Mouse (Mus musculus): ENCODE data around the gene Ppfibp1.

The Ppfibp1 gene

GRCm38 (mm10) chr6:147042291-147043290 lies 154.3 kb downstream of the Ppfibp1 start, which contains the start of gene Mrps35:
Mrps35 (plus strand) TSS chr6:147042764.
- DNase-seq (ENCODE audit: low spot score in 2 of 2) = peak; percentile 56 to 87

GRCm38 (mm10) chr6:147043633-147044032 lies 155.3 kb downstream of the Ppfibp1 start:
- DNase-seq (ENCODE audit: low spot score in 2 of 2) = no peak

DNA sequence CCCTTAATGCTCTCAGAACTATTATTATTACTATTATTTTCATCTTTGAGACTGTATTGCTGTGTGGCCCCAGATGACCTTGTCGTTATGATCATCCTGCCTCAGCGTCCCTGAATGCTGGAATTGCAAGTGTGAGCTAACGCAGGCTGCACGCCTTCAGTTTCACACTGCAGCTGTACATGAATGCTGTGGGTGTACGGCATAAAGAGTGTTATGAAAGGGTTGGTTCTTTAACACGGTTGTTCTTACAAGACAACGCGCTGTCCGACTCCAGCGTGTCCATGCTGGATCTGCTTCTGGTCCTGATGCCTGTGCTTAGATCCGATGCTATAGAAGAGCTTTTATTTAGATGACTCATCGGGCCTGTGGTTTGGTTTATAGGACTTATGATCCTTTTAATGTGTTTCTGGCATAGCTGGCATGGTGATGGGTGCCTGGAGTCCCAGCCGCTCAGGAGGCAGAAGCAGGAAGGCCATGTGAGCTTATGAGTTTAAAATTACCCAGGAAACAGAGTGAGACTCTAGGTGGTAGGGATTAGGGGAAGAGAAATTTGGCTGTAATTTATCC lies 161.0 kb downstream of the Ppfibp1 start:
- DNase-seq (ENCODE audit: low spot score in 2 of 2) = peak in 1 of 2 experiments; percentile 30

GRCm38 (mm10) chr6:147051666-147052065 lies 163.4 kb downstream of the Ppfibp1 start:
- DNase-seq (ENCODE audit: low spot score in 2 of 2) = no peak

DNA sequence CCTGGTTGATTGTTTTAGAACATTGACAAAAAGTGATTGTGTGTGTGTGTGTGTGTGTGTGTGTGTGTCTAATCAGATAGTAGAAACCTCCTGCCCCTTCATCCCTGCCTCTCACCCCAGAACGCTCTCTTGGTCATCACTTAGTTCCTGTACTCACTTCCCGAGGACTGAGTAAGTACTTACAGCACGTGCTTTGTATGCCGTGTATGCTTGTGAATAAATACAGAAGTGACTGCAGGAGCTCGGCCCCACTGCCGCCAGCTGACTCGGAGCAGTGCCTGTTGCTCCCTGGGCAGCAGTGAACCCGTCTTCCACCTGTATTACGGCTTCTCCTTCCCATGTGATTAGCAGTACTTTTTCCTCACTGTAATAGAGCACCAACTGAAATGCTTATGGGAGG lies 164.2 kb downstream of the Ppfibp1 start:
- DNase-seq (ENCODE audit: low spot score in 2 of 2) = no peak

DNA sequence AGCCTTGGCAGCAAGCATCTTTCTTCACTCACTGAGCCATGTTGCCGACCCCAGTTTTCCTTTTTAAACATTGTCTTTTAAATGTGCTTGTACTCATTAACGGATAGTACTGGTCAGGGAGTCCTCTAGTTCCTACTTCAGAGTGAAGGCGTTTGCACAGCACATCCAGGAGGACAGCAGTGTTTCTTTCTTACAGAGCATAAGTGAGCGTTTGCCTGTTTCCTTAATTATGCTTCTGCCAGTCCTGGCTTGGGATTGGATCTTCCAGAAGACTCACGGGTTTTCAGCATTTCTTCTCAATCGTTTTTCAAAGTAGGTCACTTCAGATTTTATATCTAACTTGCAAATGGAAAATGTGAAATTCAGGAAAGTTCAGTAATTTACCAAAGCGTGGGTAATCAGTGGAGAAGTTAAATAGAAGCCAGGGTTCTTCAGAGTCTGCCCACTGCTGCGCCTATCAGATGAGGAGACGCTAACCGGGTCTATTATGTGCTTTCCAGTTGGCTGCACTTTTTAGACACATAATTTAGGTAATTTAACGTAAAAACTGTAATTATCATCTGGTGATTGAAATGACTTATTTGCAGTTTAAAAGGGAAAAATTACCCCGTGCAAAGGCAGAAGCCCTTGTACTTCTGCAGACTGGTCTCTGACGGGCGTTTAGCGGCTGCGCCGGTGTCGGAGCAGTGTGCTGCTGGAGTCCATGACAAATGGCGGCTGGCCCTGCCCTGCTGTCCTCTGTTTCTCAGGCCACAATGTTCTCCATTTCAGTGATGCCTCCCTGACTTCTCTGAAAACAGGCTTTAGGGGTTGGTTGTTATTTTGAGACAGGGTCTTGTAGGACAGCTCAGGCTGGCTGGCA lies 165.7 kb downstream of the Ppfibp1 start:
- peak in 1 of 2 experiments; percentile 33 for DNase-seq (ENCODE audit: low spot score in 2 of 2)

DNA sequence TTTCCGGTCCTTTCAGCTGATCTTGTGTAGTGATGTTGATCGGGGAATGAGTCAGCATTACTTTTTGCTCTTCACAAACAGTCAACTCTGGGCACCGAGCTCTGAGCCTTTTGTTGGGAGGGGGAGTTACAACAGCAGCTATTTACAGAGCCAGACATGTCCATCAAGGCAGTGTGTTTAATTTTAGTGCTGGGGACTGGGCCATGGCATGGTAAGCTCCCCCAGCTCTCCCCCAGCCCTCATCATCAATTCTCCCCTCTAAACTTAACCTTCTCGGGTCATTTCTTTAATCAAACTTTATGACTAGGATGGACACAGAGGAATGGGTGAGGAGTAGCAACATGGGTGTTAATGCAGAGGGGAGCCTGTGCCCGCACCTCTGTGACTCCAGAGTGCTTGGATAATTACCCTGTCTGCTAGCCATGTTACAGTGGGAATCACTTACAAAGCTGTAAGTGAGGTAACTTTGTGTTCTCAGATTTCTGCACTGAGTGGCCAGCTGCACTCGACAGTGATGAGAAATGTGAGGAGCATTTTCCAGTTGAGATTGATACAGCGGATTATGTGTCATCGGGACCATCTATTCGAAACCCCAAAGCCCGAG lies 167.2 kb downstream of the Ppfibp1 start:
- no peak for DNase-seq (ENCODE audit: low spot score in 2 of 2)

DNA sequence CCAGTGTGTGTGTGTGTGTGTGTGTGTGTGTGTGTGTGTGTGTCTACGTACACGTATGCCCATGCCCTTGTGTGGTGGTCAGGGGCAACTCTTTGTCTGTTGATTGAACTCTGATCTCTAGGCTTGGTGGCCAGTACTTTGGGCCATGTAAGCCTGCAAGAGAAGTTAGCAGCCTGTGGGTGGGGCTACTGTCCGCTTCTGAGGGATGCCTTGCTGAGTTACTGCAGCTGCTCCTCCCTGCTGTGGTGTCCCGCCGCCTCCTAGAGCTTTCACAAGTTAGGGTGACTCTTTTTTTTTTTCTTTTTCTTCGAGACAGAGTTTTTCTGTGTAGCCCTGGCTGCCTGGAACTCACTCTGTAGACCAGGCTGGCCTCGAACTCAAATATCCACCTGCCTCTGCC lies 171.0 kb downstream of the Ppfibp1 start:
- DNase-seq (ENCODE audit: low spot score in 2 of 2) = no peak

- DNase-seq (ENCODE audit: low spot score in 2 of 2) = no peak
These were observed 173.3 kb downstream of the Ppfibp1 start for GRCm38 (mm10) chr6:147061630-147062029.

- DNase-seq (ENCODE audit: low spot score in 2 of 2) = no peak
These were observed 173.7 kb downstream of the Ppfibp1 start for GRCm38 (mm10) chr6:147062034-147062433.

DNA sequence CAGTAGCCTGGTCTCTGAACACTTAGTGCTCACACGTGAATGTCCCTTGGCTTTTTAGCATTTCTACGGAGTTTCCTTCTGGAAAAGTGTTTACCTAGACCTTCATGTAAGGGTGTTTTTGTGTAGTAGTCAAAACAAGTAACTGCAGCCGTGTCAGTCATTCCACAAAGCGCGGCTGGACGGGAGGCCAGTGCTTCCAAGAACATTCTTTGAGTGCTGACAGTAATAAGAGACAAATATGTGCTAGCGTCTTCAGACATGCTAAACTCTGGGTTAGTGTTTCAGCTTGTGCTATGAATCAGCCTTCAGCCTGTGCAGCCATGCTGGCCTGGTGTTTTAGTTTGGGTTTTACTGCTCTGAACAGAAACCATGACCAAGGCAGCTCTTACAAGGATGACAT lies 174.4 kb downstream of the Ppfibp1 start:
- DNase-seq (ENCODE audit: low spot score in 2 of 2) = no peak

DNA sequence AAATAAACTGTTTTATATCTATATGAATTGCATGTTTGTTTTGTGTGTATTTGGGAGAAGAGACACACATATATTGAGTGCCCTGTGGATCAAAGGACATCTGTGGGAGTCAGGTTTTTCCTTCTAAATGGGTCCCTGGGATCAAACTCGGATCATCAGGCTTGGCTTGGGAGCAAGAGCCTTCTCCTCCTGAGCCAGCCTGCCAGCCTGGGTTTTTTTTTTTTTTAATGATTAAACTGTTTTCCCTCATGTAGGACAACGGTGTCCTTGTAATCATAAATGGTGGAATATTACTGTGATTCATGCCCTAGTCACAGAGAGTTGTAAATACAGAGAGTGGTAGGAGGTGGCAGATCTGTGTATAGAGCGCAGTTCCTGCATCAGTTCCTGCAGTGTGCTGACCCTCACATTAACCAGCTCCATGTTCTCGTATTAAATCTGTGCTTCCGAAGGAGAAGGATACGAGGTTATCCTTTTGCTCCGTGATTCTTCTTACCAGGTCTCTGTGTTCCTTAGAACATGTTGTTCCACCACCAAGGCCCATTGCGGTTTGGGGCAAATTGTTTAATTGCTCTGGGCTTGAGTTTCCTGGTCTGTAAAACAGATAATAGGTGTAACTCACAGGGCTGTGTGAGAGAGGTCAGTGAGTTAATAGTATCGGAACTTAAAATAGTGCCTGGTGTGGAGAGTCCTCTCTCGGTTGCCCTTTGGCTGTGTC lies 176.1 kb downstream of the Ppfibp1 start:
- DNase-seq (ENCODE audit: low spot score in 2 of 2) = no peak

GRCm38 (mm10) chr6:147064944-147065261 lies 176.6 kb downstream of the Ppfibp1 start:
- DNase-seq (ENCODE audit: low spot score in 2 of 2) = no peak

DNA sequence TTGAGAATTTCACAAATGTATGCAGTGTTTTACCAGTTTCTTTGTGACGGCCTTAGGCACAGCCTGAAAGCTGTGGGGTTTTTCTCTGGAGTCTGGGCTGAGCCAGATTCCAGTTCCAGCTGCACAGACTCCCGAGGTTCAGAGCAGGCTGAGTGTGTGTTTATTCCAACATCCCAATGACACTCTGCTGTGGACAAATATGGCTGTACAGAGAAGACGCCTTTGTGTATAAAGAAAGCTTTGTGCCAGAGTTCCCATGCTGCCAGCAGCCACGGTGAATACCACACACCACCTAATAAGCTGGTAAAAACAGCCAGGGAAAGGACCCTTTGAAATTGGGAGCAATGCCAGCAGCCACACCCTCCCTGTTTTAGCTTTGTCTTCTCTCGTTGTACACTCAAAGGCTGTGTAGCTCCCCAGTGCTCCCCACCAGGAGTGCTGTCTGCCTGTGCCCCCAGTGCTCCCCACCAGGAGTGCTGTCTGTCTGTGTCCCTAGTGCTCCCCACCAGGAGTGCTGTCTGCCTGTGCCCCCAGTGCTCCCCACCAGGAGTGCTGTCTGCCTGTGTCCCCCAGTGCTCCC lies 187.6 kb downstream of the Ppfibp1 start:
- DNase-seq (ENCODE audit: low spot score in 2 of 2) = no peak

DNA sequence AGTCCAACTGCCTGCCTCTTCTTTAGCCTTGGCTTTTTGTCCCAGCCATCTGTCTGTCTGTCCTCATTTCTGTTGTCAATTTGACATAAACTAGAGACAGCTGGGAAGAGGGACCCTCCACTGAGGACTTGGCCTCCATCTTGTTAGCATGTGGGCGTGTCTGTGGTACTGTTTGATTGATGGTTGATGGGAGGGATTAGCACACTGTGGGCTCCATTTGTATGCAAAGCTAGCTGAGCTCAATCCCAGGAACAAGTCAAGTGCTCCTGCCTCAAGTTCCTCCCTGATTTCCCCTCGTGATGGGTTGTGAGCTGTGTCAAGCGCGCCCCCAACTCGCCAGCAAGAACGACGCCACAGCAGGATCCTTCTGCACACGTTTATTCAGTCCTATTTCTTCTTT lies 188.6 kb downstream of the Ppfibp1 start:
- DNase-seq (ENCODE audit: low spot score in 2 of 2) = no peak

DNA sequence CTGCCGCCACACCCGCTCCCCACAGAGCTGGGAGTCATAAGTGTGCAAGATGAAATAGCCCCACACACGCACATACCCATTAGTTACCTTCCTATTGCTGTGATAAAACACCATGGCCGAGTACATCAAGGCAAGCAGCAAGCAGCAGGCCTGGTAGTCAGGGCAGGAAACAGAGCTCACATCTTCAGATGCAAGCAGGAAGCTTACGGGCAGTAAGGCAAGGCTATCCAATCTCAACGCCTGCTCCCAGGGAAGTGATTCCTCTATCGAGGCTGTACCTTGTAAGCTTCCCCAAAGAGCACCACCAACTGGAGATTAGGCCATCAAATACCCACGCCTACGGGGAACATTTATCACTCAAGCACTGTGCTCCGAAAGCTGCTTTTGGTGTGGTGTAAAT lies 191.6 kb downstream of the Ppfibp1 start:
- no peak for DNase-seq (ENCODE audit: low spot score in 2 of 2)
